Mouse (Mus musculus) cerebellum, adult 2 months (tissue): ENCODE measurements around the gene Gnas. TPM values are rescaled to one million over a fixed set of nuclear protein-coding genes. Genes with fewer than 3 reads are reported as not detected.

Source experiments
- DNase-seq, 2 experiments: peaks; one replicate each; pipeline ENCODE4 v3.0.0; 2021
- H3K27ac ChIP-seq: fragments of 200-500 bp; 2 replicates; pipeline ENCODE4 v1.5.1; 2012; ENCODE audit warnings: low read length, control low read depth, inconsistent platforms; ENCODE audit not compliant: insufficient read depth
- H3K27me3 ChIP-seq: fragments of 200-500 bp; 2 replicates; pipeline ENCODE4 v1.6.1; 2012; ENCODE audit warnings: inconsistent platforms, mild to moderate bottlenecking, low read length, moderate library complexity; ENCODE audit not compliant: control insufficient read depth, insufficient read depth
- H3K4me1 ChIP-seq: fragments of 200-500 bp; 2 replicates; pipeline ENCODE4 v1.6.1; 2011; ENCODE audit warnings: low read length; ENCODE audit not compliant: control insufficient read depth, insufficient read depth
- H3K4me3 ChIP-seq: fragments of 200-500 bp; replicated peaks from 2 replicates; pipeline ENCODE3; 2011; ENCODE audit warnings: mild to moderate bottlenecking, low read depth, low read length, control low read depth; ENCODE audit not compliant: insufficient read depth
- CTCF ChIP-seq: fragments of 200-500 bp; IDR thresholded peaks from 2 replicates; pipeline ENCODE4 v1.5.1; 2011; ENCODE audit warnings: low read depth, mild to moderate bottlenecking, control low read depth, low read length, moderate library complexity, borderline replicate concordance; ENCODE audit not compliant: insufficient read depth
- POLR2A ChIP-seq: fragments of 200-500 bp; IDR thresholded peaks from 2 replicates; pipeline ENCODE4 v1.6.1; 2011; ENCODE audit warnings: low read length, control low read depth, borderline replicate concordance; ENCODE audit not compliant: insufficient read depth
- WGBS: fragments of 180-500 bp; shearing (Covaris S2); methylation state at CpG from one replicate; pipeline ENCODE4 v1.1.7; 2018; 5-methylcytosine and 5-hydroxymethylcytosine counted together
- polyA plus RNA-seq: library from polyadenylated mRNA; depleted of rRNA; stranded (reverse); fragments of >200 nt; gene quantifications from 2 replicates; pipeline ENCODE4 v1.2.3, GENCODE M21; 2012

Gnas gene
- polyA plus RNA-seq, 1 experiment = 2,923 TPM

- Histone ChIP-seq H3K4me1 (no peaks in the 10 kb centered on the region), H3K4me3 (no peak overlapping the region), H3K27me3 (no peaks in the 10 kb centered on the region), H3K27ac (no peak overlapping the region)
- TF ChIP-seq POLR2A = no peak
- TF ChIP-seq CTCF = no peak
- 52% methylated on average over 27 of the region's 27 CpGs for WGBS
- DNase-seq = no peak
Measured at GRCm38 (mm10) chr2:174300186-174300585, 16.1 kb downstream of the Gnas start.

- no peaks in the 10 kb centered on the region for H3K4me1 ChIP-seq
- TF ChIP-seq POLR2A = no peak
- TF ChIP-seq CTCF = no peak
- no peak overlapping the region for H3K4me3 ChIP-seq
- H3K27me3 ChIP-seq = no peaks in the 10 kb centered on the region
- no peak for DNase-seq
- no peak overlapping the region for H3K27ac ChIP-seq
- WGBS = 64% methylated on average over 22 of the region's 22 CpGs
Measured at GRCm38 (mm10) chr2:174300666-174301065, 16.5 kb downstream of the Gnas start.

- 41% methylated on average over 6 of the region's 6 CpGs for WGBS
- Histone ChIP-seq H3K27ac (no peak overlapping the region), H3K4me3 (no peak overlapping the region), H3K27me3 (no peaks in the 10 kb centered on the region), H3K4me1 (no peaks in the 10 kb centered on the region)
- TF ChIP-seq POLR2A (no peak), CTCF (no peak)
- DNase-seq = no peak
Measured at GRCm38 (mm10) chr2:174302526-174302925, 18.4 kb downstream of the Gnas start.

- TF ChIP-seq CTCF (no peak), POLR2A (no peak)
- no peak for DNase-seq
- Histone ChIP-seq H3K27ac (no peak overlapping the region), H3K4me3 (no peak overlapping the region), H3K27me3 (no peaks in the 10 kb centered on the region), H3K4me1 (no peaks in the 10 kb centered on the region)
- 12% methylated on average over 5 of the region's 5 CpGs for WGBS
Measured at GRCm38 (mm10) chr2:174305646-174306045, 21.5 kb downstream of the Gnas start.

- TF ChIP-seq CTCF (no peak), POLR2A (no peak)
- H3K4me1 ChIP-seq = 0 out of 2 replicates have a peak, but pooled peaks cover 2% of the 10 kb centered on the region
- 82% methylated on average over 3 of the region's 3 CpGs for WGBS
- H3K4me3 ChIP-seq = no peak overlapping the region
- H3K27me3 ChIP-seq = no peaks in the 10 kb centered on the region
- no peak for DNase-seq
- H3K27ac ChIP-seq = no peak overlapping the region
Measured at GRCm38 (mm10) chr2:174307903-174308302, 23.8 kb downstream of the Gnas start.

GRCm38 (mm10) chr2:174310913-174311514 lies 26.9 kb downstream of the Gnas start:
- H3K27ac ChIP-seq = no peak overlapping the region
- H3K27me3 ChIP-seq = no peaks in the 10 kb centered on the region
- 14% methylated on average over 7 of the region's 7 CpGs for WGBS
- H3K4me3 ChIP-seq = no peak overlapping the region
- peak in 1 of 2 experiments; percentile 42 for DNase-seq
- H3K4me1 ChIP-seq = 0 out of 2 replicates have a peak, but pooled peaks cover 2% of the 10 kb centered on the region
- TF ChIP-seq CTCF (peak; percentile 70), POLR2A (no peak)

- H3K27me3 ChIP-seq = no peaks in the 10 kb centered on the region
- no peak overlapping the region for H3K4me3 ChIP-seq
- no peak for DNase-seq
- WGBS = 65% methylated on average over 1 of the region's 1 CpGs
- no peak for TF ChIP-seq POLR2A
- TF ChIP-seq CTCF = no peak
- H3K4me1 ChIP-seq = 0 out of 2 replicates have a peak, but pooled peaks cover 2% of the 10 kb centered on the region
- no peak overlapping the region for H3K27ac ChIP-seq
Measured at GRCm38 (mm10) chr2:174311613-174312012, 27.5 kb downstream of the Gnas start.

- Histone ChIP-seq H3K4me3 (no peak overlapping the region), H3K27ac (no peak overlapping the region), H3K4me1 (0 out of 2 replicates have a peak, but pooled peaks cover 2% of the 10 kb centered on the region), H3K27me3 (no peaks in the 10 kb centered on the region)
- DNase-seq = peak; percentile 67 to 73
- WGBS = 41% methylated on average over 4 of the region's 4 CpGs
- TF ChIP-seq CTCF (peak; percentile 77), POLR2A (no peak)
Measured at GRCm38 (mm10) chr2:174312118-174312647, 28.1 kb downstream of the Gnas start.
